Mouse (Mus musculus): ENCODE measurements around the gene Ly6g6f.
A peak's percentile ranks its signal among the peaks of the same experiment; 100 is the strongest.

Ly6g6f gene

DNA sequence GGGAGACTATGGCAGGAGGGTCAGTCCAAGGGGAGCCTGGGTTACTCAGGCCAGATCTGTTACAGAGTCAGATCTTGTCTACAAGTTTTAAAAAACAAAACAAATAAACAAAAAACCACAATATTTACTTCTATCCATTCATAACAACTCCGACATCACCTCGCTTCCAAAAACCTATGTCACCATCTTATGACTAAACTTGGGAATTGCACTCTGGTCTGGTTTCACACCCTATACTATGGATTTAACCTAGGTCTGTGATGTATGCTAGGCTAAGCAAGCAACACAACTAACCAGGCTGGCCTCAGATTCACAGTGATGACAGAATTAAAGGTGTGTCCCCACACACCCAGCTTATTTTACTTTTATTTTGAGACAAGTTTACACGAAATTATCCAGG is 21.1 kb upstream of the Ly6g6f start:
- DNase-seq (ENCODE audit: low read depth, low spot score) = peak; percentile 55

DNA sequence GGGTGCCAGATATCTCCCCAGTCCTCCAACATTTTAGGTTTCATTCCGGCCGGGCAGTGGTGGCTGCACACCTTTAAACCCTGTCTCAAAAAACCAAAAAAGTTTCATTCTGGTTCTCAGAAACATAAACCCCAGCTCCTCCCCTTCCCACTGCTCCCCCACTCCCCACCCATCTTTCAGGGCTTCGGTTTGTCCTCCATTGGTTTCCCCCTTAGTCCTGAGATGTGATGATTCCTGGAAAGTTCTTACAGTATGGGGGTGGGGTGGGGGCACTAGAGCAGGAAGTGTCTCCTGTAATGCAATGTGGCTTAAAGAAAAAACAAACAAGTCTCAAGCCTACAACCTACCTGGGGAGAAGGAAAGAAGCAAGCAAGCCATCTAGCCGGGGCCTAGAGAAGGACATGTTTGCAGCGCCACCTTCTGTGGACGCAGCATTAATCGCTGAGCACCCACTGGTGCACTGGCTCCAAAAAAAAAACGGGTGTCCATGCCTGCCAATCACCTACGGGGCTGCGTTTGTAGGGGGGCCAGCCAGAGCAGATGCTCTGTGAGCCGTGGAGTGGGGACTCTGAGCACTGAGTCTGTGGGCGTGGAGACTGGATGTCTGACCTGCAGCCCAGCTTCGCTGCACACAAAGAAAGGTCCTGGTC is 20.5 kb upstream of the Ly6g6f start:
- peak; percentile 55 for DNase-seq (ENCODE audit: low read depth, low spot score)

DNA sequence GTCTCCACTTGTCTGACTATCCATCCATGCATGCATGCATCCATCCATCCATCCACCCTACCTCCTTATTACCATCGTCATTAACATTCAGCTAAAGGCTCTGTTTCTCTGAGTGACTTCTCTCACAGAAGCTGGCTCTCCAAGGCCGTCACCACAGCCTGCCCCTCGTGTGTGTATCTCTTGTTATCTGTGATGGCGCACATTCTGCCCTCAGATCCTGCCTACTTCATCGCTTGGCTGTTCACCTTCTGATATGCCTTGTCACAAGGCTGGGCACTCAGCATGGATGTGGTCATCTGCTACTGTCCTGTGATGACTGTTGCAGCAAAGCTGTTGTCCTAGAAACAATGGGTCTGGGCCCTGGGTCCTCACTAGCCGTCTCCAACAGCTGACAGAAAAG is 19.3 kb upstream of the Ly6g6f start:
- DNase-seq (ENCODE audit: low read depth, low spot score) = no peak

GRCm38 (mm10) chr17:35104079-35104478 is 18.7 kb upstream of the Ly6g6f start:
- DNase-seq (ENCODE audit: low read depth, low spot score) = no peak

DNA sequence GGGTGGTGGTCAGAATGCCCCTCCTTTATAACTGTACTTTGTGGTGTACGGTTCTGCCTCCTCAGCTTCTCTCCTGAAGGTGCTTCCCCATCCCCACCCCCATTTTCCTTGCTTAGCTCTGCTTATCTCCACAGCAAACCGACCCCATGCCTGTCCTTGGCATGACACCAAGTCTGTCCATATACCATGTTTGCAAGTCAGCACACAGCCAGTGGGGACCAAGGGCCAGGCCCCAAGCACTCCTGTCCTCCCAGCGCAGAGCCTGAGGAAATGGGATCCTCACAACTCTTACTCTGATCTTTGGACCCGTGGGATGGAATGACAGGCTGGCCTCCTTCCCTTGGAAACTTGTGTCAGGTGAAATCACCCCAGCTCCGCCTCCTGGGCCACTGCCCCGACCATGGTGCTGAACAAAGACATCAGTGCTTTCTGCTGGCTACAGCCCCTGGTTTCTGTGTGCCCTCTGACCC is 17.8 kb upstream of the Ly6g6f start:
- DNase-seq (ENCODE audit: low read depth, low spot score) = no peak

DNA sequence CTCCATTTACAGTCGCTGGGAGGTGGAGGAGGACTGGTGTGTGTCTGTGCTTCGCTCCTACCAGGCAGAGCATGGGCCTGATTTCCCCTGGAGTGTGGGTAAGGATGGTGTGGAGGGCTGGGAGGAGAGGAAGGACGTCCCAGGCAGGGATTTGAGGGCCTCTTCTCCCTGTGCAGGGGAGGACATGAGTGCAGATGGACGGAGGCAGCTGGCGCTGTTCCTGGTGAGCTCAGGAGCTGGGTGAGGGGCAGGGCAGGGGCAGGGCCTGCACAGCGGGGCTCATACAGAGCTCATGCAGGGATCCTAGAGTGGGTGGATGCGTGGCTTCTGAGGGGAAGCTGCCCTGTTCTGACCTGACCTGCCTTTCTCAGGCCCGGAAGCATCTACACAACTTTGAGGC is 16.9 kb upstream of the Ly6g6f start:
- no peak for DNase-seq (ENCODE audit: low read depth, low spot score)

- no peak for DNase-seq (ENCODE audit: low read depth, low spot score)
Measured at GRCm38 (mm10) chr17:35101161-35101560, 15.8 kb upstream of the Ly6g6f start.

- no peak for DNase-seq (ENCODE audit: low read depth, low spot score)
Measured at GRCm38 (mm10) chr17:35100196-35100765, 14.9 kb upstream of the Ly6g6f start.

- no peak for DNase-seq (ENCODE audit: low read depth, low spot score)
Measured at GRCm38 (mm10) chr17:35097164-35097655, 11.8 kb upstream of the Ly6g6f start.

GRCm38 (mm10) chr17:35096597-35096996 is 11.2 kb upstream of the Ly6g6f start:
- DNase-seq (ENCODE audit: low read depth, low spot score) = no peak

DNA sequence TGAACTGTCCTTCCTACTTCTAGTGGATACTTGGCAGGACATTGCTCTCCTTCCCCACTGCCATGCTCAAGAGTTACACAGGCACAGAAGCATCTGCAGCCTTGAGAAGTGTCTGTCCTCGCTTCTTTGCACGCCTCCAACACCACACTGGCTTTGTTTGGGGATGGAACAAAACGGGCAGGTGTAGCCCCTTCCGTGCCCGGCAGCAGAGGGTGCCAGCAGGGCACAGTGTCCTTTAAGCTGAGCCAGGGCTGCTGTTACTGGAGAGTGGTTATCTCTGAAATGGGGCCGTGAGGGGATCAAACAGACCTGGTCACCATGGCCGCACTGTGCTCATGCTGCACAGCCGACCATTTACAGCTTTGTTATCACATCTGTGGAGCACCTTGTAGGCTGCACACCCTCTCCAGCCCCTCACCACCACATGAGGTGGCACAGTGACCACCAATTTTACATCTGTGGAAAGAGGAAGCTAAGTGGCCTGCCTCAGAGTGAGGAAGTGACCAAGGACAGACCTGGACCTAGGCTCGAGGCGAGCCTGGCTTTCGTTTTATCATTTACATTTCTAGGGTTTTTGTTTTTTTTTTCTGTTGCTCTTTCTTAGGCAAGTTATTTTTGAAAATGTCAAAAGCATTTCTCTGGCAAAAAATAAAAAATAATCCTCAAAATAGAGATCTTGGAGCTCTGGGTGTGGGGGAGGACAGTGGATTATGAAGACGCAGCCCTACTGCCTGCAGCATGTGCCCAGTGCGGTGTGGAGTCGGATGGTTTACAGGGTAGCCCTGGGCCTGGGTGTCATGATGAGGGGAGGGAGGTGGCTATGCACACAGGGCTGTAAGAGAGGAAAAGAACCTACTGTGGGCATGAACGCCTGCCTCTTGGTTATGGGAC is 9.3 kb upstream of the Ly6g6f start:
- no peak for DNase-seq (ENCODE audit: low read depth, low spot score)

GRCm38 (mm10) chr17:35092403-35093198 is 7.2 kb upstream of the Ly6g6f start:
- DNase-seq (ENCODE audit: low read depth, low spot score) = no peak

GRCm38 (mm10) chr17:35090166-35090932 is 4.9 kb upstream of the Ly6g6f start:
- DNase-seq (ENCODE audit: low read depth, low spot score) = peak; percentile 70

GRCm38 (mm10) chr17:35088825-35089644 is 3.6 kb upstream of the Ly6g6f start, which contains the start of gene Abhd16a:
Abhd16a (plus strand) TSS chr17:35089263.
- peak; percentile 92 for DNase-seq (ENCODE audit: low read depth, low spot score)

GRCm38 (mm10) chr17:35088151-35088550 is 2.7 kb upstream of the Ly6g6f start:
- DNase-seq (ENCODE audit: low read depth, low spot score) = peak; percentile 65

DNA sequence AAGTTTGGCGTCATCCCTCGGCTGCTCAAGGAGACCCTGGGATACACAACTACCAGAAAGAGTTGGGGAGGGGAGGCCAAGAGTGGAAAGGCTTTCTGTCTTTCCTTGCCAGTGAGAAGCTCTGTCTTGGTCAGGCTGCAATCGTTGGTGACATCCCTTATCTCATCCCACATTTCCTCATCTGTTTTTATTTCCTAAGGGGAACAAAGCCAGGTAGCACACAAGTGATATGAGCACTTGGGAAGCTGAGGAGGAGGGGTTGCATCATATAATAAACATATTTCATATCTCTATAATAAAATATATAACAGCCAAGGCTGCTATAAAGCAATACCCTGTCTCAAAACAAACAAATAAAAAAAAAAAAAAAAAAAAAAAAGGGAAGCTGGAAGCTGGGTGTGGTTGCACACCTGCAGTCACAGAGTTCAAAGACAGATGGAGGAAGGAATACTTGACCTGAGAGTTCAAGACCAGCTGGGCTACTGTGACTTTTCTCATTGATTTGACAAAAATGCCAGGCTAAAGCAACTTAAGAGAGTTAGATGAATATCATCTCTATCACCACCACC is 1.4 kb downstream of the Ly6g6f start:
- no peak for DNase-seq (ENCODE audit: low read depth, low spot score)

- DNase-seq (ENCODE audit: low read depth, low spot score) = no peak
Measured at GRCm38 (mm10) chr17:35082841-35083576, 2.4 kb downstream of the Ly6g6f start.

- DNase-seq (ENCODE audit: low read depth, low spot score) = no peak
Measured at GRCm38 (mm10) chr17:35080710-35081109, 4.7 kb downstream of the Ly6g6f start.

GRCm38 (mm10) chr17:35080248-35080647 is 5.2 kb downstream of the Ly6g6f start:
- no peak for DNase-seq (ENCODE audit: low read depth, low spot score)

Data from 3T3-L1 (cell line).